Mouse (Mus musculus): ENCODE data around the gene Tax1bp3. TPM values are rescaled to one million over a fixed set of nuclear protein-coding genes. Genes with fewer than 3 reads are reported as not detected.

Tax1bp3 gene
- polyA plus RNA-seq, 1 experiment from 2014 or later: 237 TPM

DNA sequence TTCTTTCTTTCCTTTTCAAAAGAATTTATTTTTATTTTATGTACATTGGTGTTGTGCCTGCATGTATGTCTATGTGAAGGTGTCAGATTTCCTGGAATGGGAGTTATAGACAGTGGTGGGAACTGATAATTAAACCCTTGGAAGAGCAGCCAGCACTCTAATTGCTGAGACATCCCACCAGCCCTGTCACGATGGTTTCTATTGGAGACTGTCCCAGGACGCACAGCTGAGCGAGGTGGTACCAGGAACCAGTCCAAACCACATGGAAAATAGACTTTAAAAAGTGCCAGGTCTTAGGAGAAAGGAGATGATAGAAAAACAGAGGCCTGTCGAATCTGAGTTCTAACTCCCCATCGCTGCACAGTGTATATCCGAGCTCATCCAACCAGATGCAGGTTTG lies 21.8 kb upstream of the Tax1bp3 start:
- H3K4me1 ChIP-seq (replicated peaks): peaks cover 4% of the 10 kb centered on the region
- WGBS: 86% methylated on average over 6 of the region's 6 CpGs
- H3K27me3 ChIP-seq (ENCODE audit: insufficient read depth, poor library complexity, severe bottlenecking): peaks cover 21% of the 10 kb centered on the region
- H3K27ac ChIP-seq: no peak overlapping the region
- no peaks in the 10 kb centered on the region for H3K36me3 ChIP-seq
- no peaks in the 10 kb centered on the region for H3K9me3 ChIP-seq
- H3K4me3 ChIP-seq: no peak overlapping the region
- DNase-seq (ENCODE audit: low spot score): no peak

DNA sequence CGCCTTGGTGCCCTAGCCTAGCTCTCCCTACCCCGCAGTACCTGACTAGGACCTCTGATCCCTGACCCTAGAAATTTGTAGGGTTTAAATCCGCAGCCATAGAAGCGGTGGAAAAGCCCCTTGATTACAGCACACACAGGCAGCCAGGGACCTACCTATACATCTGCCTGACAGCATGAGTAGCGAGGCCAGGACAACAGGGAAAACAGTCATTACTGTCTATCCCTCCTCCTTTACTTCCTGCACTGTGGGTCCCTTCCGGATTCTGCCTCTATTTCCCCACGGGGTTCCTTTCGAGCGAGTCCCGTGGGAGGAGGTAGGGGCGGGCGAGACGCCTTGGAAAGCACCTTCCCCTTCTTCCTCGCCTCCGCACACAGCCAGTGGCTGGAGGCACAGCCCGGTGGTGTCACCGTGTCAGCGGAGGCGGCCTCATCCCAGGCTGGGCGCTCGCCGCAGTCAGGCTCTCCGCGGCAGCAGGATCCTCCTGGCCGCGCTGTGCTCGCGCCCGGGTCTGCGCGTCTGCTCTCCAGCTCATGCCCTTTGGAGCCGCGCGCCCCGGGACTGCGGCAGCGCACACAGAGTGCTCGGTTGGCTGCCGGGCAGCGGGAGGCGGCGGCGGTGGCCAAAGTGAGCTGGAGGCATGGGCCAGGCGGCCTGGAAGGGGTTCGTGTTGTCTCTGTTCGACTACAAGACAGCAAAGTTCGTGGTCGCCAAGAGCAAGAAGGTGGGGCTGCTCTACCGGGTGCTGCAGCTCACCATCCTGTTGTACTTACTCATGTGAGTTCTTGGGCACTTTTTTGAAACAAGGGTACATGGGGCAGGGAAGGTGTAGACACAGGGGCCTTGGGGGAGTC lies 16.7 kb upstream of the Tax1bp3 start, which contains the start of gene P2rx5:
TSS of gene P2rx5 (plus strand) at position 465 of the 854 bp plus-strand sequence.
- Histone ChIP-seq H3K4me1 (replicated peaks) (peaks cover 16% of the 10 kb centered on the region), H3K27me3 (ENCODE audit: insufficient read depth, poor library complexity, severe bottlenecking) (peaks cover 38% of the 10 kb centered on the region), H3K9me3 (no peaks in the 10 kb centered on the region), H3K36me3 (no peaks in the 10 kb centered on the region), H3K27ac (no peak within 1 kb of the TSS), H3K4me3 (peak within 1 kb of the TSS; percentile 55)
- peak; percentile 52 for DNase-seq (ENCODE audit: low spot score)
- 2% methylated on average over 49 of the region's 49 CpGs for WGBS

DNA sequence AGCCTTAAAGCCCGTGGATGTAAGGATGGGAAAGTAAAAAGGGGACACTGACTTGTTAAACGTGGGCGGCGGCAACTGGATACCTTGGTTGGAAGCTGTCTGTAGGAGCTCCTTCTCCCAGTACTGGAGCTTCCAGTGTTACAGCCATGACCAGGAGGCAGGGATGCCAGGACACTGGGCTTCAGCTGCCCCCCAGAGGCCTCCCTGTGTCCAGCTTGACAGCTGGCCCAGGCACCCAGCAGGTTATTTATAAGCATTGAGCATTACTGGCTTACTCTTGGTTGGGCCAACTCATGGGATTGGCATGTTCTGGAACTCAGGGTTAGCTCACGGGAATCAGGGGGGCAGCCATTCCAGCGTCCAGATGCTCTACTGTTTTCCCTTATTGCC lies 16.1 kb upstream of the Tax1bp3 start:
- 24% methylated on average over 6 of the region's 6 CpGs for WGBS

DNA sequence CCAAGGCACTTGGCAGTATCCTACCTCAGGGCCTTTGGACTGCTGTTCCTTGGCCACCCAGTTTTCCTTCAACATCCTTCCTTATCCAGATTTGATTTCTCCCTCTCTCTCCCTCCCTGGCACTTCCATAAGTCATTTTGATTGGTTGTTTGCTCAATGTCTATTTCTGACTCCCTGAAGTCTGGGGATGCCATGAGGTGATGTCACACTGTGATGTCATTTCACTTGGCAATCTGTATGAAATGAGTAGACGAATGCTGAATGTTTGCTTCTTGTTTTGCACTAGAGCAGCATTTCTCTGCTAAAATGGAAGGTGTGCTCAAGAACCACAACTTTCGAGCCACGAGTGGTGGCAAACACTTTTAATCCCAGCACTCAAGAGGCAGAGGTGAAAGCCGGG lies 15.3 kb upstream of the Tax1bp3 start:
- peaks cover 23% of the 10 kb centered on the region for H3K4me1 ChIP-seq (replicated peaks)
- no peak overlapping the region for H3K4me3 ChIP-seq
- no peaks in the 10 kb centered on the region for H3K9me3 ChIP-seq
- 92% methylated on average over 4 of the region's 4 CpGs for WGBS
- no peak for DNase-seq (ENCODE audit: low spot score)
- H3K27me3 ChIP-seq (ENCODE audit: insufficient read depth, poor library complexity, severe bottlenecking): peaks cover 38% of the 10 kb centered on the region
- no peak overlapping the region for H3K27ac ChIP-seq
- no peaks in the 10 kb centered on the region for H3K36me3 ChIP-seq

More for the DNA sequence above, 16.1 kb upstream of the Tax1bp3 start:
- Histone ChIP-seq H3K4me1 (replicated peaks) (peaks cover 16% of the 10 kb centered on the region), H3K4me3 (peak overlapping the region; percentile 55), H3K27me3 (ENCODE audit: insufficient read depth, poor library complexity, severe bottlenecking) (peaks cover 38% of the 10 kb centered on the region), H3K27ac (no peak overlapping the region), H3K36me3 (no peaks in the 10 kb centered on the region), H3K9me3 (no peaks in the 10 kb centered on the region)
- DNase-seq (ENCODE audit: low spot score): no peak

DNA sequence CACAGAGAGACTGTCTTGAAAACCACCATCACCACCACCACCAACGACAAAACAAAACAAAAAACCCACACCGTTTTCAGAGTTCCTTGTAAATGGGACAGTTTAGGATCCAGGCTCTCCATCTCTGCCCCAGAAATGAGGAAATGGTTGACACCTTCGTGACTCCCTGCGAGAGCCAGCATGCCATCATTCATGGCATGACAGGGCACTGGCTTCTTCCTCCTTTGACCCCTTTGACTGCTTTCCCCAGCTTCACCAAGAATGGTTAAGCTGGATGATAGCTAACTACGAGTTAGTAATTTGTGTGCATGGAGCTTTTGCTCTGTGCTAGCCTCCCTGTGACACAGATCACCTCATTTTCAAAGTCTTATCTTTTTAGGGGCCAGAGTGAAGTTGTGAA lies 14.6 kb upstream of the Tax1bp3 start:
- H3K27me3 ChIP-seq (ENCODE audit: insufficient read depth, poor library complexity, severe bottlenecking): peaks cover 38% of the 10 kb centered on the region
- 84% methylated on average over 5 of the region's 5 CpGs for WGBS
- DNase-seq (ENCODE audit: low spot score): no peak

DNA sequence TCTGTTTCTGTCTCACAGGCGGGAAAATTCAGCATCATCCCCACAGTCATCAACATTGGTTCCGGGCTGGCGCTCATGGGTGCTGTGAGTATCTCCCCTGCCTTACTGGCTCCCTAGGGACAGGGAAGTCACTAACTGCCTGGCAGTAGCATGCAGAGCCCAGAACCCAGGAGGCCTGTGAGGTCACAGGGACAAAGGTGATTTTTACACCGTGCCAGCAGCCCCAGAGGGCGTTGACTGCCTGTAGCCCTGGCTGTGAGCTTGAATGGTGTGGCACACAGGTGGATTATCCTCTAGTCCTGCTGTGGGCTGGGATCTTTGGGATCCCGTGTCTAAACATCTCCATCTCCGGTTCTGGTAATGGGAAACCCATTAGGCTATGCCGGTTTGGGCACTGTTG lies 8.8 kb upstream of the Tax1bp3 start:
- no peaks in the 10 kb centered on the region for H3K27me3 ChIP-seq (ENCODE audit: insufficient read depth, poor library complexity, severe bottlenecking)
- H3K4me3 ChIP-seq: no peak overlapping the region
- H3K27ac ChIP-seq: no peak overlapping the region
- H3K9me3 ChIP-seq: no peaks in the 10 kb centered on the region
- H3K4me1 ChIP-seq (replicated peaks): peaks cover 6% of the 10 kb centered on the region; the same call in 1 of the 2 replicates
- peaks cover 20% of the 10 kb centered on the region for H3K36me3 ChIP-seq
- WGBS: 86% methylated on average over 8 of the region's 8 CpGs
- no peak for DNase-seq (ENCODE audit: low spot score)

More for the DNA sequence above, 14.6 kb upstream of the Tax1bp3 start:
- H3K9me3 ChIP-seq: no peaks in the 10 kb centered on the region
- no peak overlapping the region for H3K4me3 ChIP-seq
- H3K4me1 ChIP-seq (replicated peaks): peaks cover 23% of the 10 kb centered on the region
- H3K36me3 ChIP-seq: no peaks in the 10 kb centered on the region
- no peak overlapping the region for H3K27ac ChIP-seq

DNA sequence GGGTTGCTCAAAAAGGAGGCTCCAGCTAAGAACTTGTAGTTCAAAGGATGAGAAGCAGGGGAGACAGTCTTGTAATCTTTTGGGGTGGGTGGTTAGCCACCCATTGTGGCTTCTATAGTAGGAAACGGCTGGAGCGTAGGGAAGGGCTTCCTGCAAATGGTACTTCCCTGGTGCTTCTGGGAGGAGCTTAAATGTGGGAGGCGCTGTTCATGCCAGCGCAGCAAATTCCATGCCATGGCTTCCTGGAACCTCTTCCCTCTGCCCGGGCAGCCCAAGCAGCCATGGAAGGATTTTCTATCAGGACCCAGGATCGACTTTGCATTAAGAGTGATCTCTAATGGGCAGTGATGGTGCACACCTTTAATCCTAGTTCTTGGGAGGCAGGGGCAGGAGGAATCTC lies 8.3 kb upstream of the Tax1bp3 start:
- DNase-seq (ENCODE audit: low spot score): no peak

DNA sequence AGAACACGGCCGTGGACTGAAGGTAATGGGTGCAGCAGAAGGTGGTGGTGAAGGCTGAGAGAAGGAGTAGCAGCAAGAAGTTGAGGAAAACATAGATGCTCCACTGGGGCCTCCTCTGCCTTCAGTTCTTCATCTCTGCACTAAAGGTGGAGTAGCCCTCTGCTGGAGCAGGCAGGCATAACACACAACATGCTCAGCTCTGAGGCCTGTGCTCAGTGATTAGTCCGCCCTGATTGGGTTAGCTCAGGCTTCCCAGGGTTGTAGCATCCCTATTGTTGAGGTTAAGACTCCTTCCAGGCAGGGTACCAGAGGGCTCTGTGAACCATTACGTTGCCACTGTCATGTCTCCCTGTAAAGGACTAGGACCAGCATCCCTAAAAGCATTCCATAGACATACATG lies 7.7 kb upstream of the Tax1bp3 start:
- Histone ChIP-seq H3K27ac (no peak overlapping the region), H3K4me1 (replicated peaks) (peaks cover 6% of the 10 kb centered on the region; the same call in 1 of the 2 replicates), H3K9me3 (no peaks in the 10 kb centered on the region), H3K4me3 (no peak overlapping the region), H3K36me3 (peaks cover 32% of the 10 kb centered on the region), H3K27me3 (ENCODE audit: insufficient read depth, poor library complexity, severe bottlenecking) (no peaks in the 10 kb centered on the region)
- 47% methylated on average over 4 of the region's 4 CpGs for whole genome bisulfite sequencing
- peak; percentile 69 for DNase-seq (ENCODE audit: low spot score)

More for the DNA sequence above, 8.3 kb upstream of the Tax1bp3 start:
- no peaks in the 10 kb centered on the region for H3K9me3 ChIP-seq
- no peak overlapping the region for H3K27ac ChIP-seq
- no peak overlapping the region for H3K4me3 ChIP-seq
- peaks cover 6% of the 10 kb centered on the region; the same call in 1 of the 2 replicates for H3K4me1 ChIP-seq (replicated peaks)
- peaks cover 25% of the 10 kb centered on the region for H3K36me3 ChIP-seq
- no peaks in the 10 kb centered on the region for H3K27me3 ChIP-seq (ENCODE audit: insufficient read depth, poor library complexity, severe bottlenecking)
- 83% methylated on average over 6 of the region's 6 CpGs for WGBS

DNA sequence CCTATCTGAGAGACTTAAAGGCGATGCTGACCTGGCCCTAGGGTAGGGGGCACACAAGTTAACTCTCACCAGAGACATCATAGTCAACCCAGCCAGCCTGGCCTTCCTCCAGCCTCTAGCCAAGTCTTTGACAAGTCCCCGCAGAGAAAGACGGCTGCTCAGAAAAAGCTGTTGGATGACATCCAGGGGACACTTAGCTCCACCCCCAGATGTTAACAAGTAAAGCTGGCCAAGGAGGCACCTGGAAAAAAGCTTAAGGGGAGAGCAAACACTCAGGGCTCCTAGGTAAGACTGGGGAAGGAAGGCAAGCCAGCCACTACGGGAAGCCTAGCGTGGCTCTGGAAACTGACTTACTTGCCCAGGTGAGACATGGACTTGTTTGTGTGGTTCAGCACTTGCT lies 4.7 kb upstream of the Tax1bp3 start:
- Histone ChIP-seq H3K9me3 (no peaks in the 10 kb centered on the region), H3K27me3 (ENCODE audit: insufficient read depth, poor library complexity, severe bottlenecking) (no peaks in the 10 kb centered on the region), H3K4me1 (replicated peaks) (peaks cover 14% of the 10 kb centered on the region), H3K4me3 (no peak overlapping the region), H3K27ac (no peak overlapping the region), H3K36me3 (peaks cover 41% of the 10 kb centered on the region)
- WGBS: 77% methylated on average over 5 of the region's 5 CpGs
- DNase-seq (ENCODE audit: low spot score): no peak

DNA sequence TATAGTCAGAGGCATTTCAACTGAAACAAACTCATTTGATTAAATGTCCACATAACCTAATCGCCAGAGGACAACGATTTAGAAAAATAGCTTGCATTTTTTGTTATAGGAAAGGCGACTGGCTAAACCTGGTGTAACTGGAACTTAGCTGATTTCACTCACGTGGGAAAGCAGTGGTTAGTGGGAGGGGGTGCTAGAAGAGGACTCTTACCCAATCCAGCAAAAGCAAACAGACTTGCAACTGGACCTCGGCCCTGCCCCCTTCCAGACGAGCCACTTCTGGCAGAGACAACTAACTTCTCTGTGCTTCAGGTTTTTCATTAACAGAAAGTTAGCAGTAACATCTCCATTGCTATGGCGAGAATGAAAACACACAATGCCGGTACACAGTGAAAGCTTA lies 1.3 kb upstream of the Tax1bp3 start:
- no peak for DNase-seq (ENCODE audit: low spot score)
- peak overlapping the region; percentile 94 for H3K4me3 ChIP-seq
- 49% methylated on average over 8 of the region's 8 CpGs for WGBS

DNA sequence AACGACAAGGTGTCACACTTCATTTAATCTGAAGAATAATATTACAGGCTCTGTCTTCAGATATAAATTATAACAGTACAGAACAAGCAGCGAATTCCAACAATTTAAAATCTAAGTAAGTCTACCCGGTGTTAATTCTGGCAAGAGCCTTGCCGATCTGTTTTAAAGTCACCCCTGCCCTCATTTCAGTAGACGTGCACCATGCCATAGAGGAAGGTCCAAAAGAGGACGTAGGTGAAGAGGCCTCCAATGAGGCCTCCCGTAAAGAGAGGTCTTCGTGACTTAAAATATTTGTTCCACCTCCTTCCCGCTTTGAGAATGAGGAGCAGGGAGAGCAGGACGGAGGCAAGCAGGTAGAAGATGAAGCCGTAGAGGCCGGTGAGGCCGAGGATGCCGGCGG lies 697 bp upstream of the Tax1bp3 start:
- Histone ChIP-seq H3K4me1 (replicated peaks) (peaks cover 29% of the 10 kb centered on the region), H3K9me3 (no peaks in the 10 kb centered on the region), H3K27ac (peak overlapping the region; percentile 95), H3K4me3 (peak overlapping the region; percentile 94), H3K27me3 (ENCODE audit: insufficient read depth, poor library complexity, severe bottlenecking) (no peaks in the 10 kb centered on the region), H3K36me3 (peaks cover 41% of the 10 kb centered on the region)
- WGBS: 2% methylated on average over 15 of the region's 15 CpGs
- DNase-seq (ENCODE audit: low spot score): no peak

More for the DNA sequence above, 1.3 kb upstream of the Tax1bp3 start:
- no peaks in the 10 kb centered on the region for H3K27me3 ChIP-seq (ENCODE audit: insufficient read depth, poor library complexity, severe bottlenecking)
- peaks cover 29% of the 10 kb centered on the region for H3K4me1 ChIP-seq (replicated peaks)
- H3K9me3 ChIP-seq: no peaks in the 10 kb centered on the region
- H3K36me3 ChIP-seq: peaks cover 43% of the 10 kb centered on the region
- H3K27ac ChIP-seq: no peak overlapping the region

DNA sequence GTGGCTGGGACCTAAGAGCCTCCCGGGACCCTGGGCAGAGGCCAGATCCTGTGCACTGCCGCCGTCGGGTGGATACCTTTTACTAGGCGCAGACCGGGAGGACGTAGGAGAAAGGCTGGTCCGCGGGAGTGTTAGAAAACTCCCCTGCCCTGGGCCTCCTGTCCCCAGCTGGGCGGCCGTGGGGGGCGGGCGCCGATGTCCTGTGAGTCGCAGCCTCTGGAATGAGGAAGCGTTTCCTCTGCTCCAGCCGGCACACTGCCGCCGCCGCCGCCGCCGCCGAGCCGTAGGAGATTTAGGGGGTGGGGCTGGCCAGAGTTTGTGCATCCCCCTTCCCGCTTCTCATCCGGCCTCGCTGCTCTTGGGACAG lies 609 bp downstream of the Tax1bp3 start:
- Histone ChIP-seq H3K27ac (peak overlapping the region; percentile 95), H3K36me3 (peaks cover 35% of the 10 kb centered on the region), H3K4me3 (peak overlapping the region; percentile 94), H3K27me3 (ENCODE audit: insufficient read depth, poor library complexity, severe bottlenecking) (no peaks in the 10 kb centered on the region), H3K4me1 (replicated peaks) (peaks cover 29% of the 10 kb centered on the region), H3K9me3 (no peaks in the 10 kb centered on the region)
- WGBS: under 1% methylated on average over 28 of the region's 28 CpGs
- peak; percentile 84 for DNase-seq (ENCODE audit: low spot score)

DNA sequence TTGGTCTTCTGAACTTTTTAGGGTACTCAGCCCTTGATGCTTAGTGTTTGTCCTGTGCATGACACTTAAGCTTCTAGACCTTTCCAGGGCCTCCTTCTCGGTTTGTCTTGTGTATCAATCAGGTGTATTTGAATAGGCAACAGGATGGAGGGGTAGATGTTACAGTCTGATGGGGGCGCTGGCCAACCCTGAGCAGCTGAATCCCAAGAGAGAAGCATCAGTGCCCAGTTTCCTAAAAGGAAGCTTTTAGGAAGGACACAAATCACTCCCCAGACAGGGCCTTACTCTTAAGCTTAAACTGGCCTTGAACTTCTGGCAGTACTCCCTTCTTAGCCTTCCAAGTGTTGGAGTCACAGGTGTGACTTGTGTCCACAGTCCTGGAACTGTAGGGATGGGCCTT lies 1.0 kb downstream of the Tax1bp3 start:
- Histone ChIP-seq H3K27ac (peak overlapping the region; percentile 95), H3K27me3 (ENCODE audit: insufficient read depth, poor library complexity, severe bottlenecking) (no peaks in the 10 kb centered on the region), H3K4me3 (peak overlapping the region; percentile 94), H3K36me3 (peaks cover 38% of the 10 kb centered on the region), H3K9me3 (no peaks in the 10 kb centered on the region), H3K4me1 (replicated peaks) (peaks cover 29% of the 10 kb centered on the region)
- no peak for DNase-seq (ENCODE audit: low spot score)
- 5% methylated on average over 2 of the region's 2 CpGs for WGBS

Data from hindbrain, embryonic 10.5 days (tissue).